Mouse (Mus musculus): Measurements from ENCODE around the gene Gm37240. TPM values are rescaled to one million over a fixed set of nuclear protein-coding genes. Genes with fewer than 3 reads are reported as not detected.

The Gm37240 gene
- polyA plus RNA-seq, 1 experiment from 2014 or later = 3.2 TPM

- WGBS = 84% methylated on average over 6 of the region's 6 CpGs
- no peaks in the 10 kb centered on the region for H3K4me1 ChIP-seq (ENCODE audit: control insufficient read depth, insufficient read depth, low read length)
- no peak overlapping the region for H3K4me3 ChIP-seq (ENCODE audit: low read depth, low read length)
- no peak overlapping the region for H3K27ac ChIP-seq (replicated peaks; ENCODE audit: low read depth, low read length)
- no peaks in the 10 kb centered on the region for H3K27me3 ChIP-seq (ENCODE audit: control insufficient read depth, insufficient read depth, low read length)
- ATAC-seq (replicated peaks; ENCODE audit: insufficient number of reproducible peaks, low FRiP score, low TSS enrichment, low read depth) = no peak
- no peak overlapping the region for H3K9ac ChIP-seq (replicated peaks; ENCODE audit: low read length)
- no peak overlapping the region for H3K4me2 ChIP-seq (ENCODE audit: low read depth, low read length)
- H3K36me3 ChIP-seq (replicated peaks; ENCODE audit: control insufficient read depth, insufficient read depth, low read depth, low read length) = no peaks in the 10 kb centered on the region
- H3K9me3 ChIP-seq (replicated peaks; ENCODE audit: control insufficient read depth, low read length) = no peaks in the 10 kb centered on the region
- no peak for DNase-seq (ENCODE audit: low spot score)
These were observed 1350.3 kb downstream of the Gm37240 start for GRCm38 (mm10) chr3:84536987-84537386.

DNA sequence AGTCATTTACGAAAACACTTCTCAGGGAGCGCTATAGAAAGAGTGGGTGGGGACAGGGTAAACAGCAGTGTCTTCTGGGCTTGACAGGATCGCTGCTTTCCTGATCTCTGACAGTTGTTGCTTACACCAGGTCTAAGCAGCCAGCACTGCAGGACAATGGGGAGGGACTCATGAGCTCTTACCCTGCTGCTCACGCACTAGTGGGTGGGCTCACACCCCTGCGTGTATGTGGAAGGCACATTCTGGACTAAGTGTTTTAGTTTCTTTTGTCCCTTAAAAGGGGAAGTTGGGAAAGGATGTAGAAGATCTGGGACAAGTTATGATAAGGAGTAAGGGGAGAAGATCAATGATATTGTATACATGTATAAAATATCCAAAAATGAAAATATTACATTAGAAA, 1354.1 kb downstream of the Gm37240 start:
- no peak overlapping the region for H3K4me3 ChIP-seq (ENCODE audit: low read depth, low read length)
- no peaks in the 10 kb centered on the region for H3K36me3 ChIP-seq (replicated peaks; ENCODE audit: control insufficient read depth, insufficient read depth, low read depth, low read length)
- H3K4me1 ChIP-seq (ENCODE audit: control insufficient read depth, insufficient read depth, low read length) = no peaks in the 10 kb centered on the region
- no peaks in the 10 kb centered on the region for H3K9me3 ChIP-seq (replicated peaks; ENCODE audit: control insufficient read depth, low read length)
- H3K4me2 ChIP-seq (ENCODE audit: low read depth, low read length) = no peak overlapping the region
- WGBS = 82% methylated on average over 5 of the region's 5 CpGs
- H3K27me3 ChIP-seq (ENCODE audit: control insufficient read depth, insufficient read depth, low read length) = no peaks in the 10 kb centered on the region
- DNase-seq (ENCODE audit: low spot score) (no peak), ATAC-seq (replicated peaks; ENCODE audit: insufficient number of reproducible peaks, low FRiP score, low TSS enrichment, low read depth) (no peak)
- H3K27ac ChIP-seq (replicated peaks; ENCODE audit: low read depth, low read length) = no peak overlapping the region
- no peak overlapping the region for H3K9ac ChIP-seq (replicated peaks; ENCODE audit: low read length)

GRCm38 (mm10) chr3:84529021-84529420, 1358.3 kb downstream of the Gm37240 start:
- H3K9ac ChIP-seq (replicated peaks; ENCODE audit: low read length) = no peak overlapping the region
- no peak for ATAC-seq (replicated peaks; ENCODE audit: insufficient number of reproducible peaks, low FRiP score, low TSS enrichment, low read depth)
- WGBS = 79% methylated on average over 2 of the region's 2 CpGs

DNA sequence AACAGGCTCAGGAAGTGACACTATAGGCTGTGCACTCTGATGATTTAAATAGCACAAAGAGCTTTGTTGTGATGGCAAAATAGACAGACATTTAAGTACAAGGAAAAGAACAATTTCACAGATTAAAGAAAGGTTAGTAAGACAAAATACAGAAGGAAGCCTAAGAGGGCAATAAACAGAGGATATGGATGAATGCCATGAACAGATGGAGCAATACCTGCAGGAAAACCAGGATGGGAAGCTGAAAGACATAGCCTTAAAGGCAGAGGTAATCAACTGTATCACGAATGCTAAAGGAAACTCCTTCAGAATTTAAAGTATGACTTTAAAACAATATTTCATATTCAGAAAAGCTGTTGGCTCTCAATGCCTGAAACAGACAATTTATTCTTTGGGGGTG, 1362.4 kb downstream of the Gm37240 start:
- no peak for ATAC-seq (replicated peaks; ENCODE audit: insufficient number of reproducible peaks, low FRiP score, low TSS enrichment, low read depth)
- no peaks in the 10 kb centered on the region for H3K9me3 ChIP-seq (replicated peaks; ENCODE audit: control insufficient read depth, low read length)
- no peak overlapping the region for H3K4me3 ChIP-seq (ENCODE audit: low read depth, low read length)
- H3K36me3 ChIP-seq (replicated peaks; ENCODE audit: control insufficient read depth, insufficient read depth, low read depth, low read length) = no peaks in the 10 kb centered on the region
- WGBS = 79% methylated on average over 1 of the region's 1 CpGs
- no peak overlapping the region for H3K27ac ChIP-seq (replicated peaks; ENCODE audit: low read depth, low read length)
- no peak overlapping the region for H3K9ac ChIP-seq (replicated peaks; ENCODE audit: low read length)
- no peaks in the 10 kb centered on the region for H3K4me1 ChIP-seq (ENCODE audit: control insufficient read depth, insufficient read depth, low read length)
- H3K4me2 ChIP-seq (ENCODE audit: low read depth, low read length) = no peak overlapping the region
- no peaks in the 10 kb centered on the region for H3K27me3 ChIP-seq (ENCODE audit: control insufficient read depth, insufficient read depth, low read length)
- DNase-seq (ENCODE audit: low spot score) = no peak

More at GRCm38 (mm10) chr3:84529021-84529420, 1358.3 kb downstream of the Gm37240 start:
- Histone ChIP-seq H3K4me1 (ENCODE audit: control insufficient read depth, insufficient read depth, low read length) (no peaks in the 10 kb centered on the region), H3K36me3 (replicated peaks; ENCODE audit: control insufficient read depth, insufficient read depth, low read depth, low read length) (no peaks in the 10 kb centered on the region), H3K4me2 (ENCODE audit: low read depth, low read length) (no peak overlapping the region), H3K9me3 (replicated peaks; ENCODE audit: control insufficient read depth, low read length) (no peaks in the 10 kb centered on the region), H3K4me3 (ENCODE audit: low read depth, low read length) (no peak overlapping the region), H3K27me3 (ENCODE audit: control insufficient read depth, insufficient read depth, low read length) (no peaks in the 10 kb centered on the region), H3K27ac (replicated peaks; ENCODE audit: low read depth, low read length) (no peak overlapping the region)
- no peak for DNase-seq (ENCODE audit: low spot score)

GRCm38 (mm10) chr3:84516163-84516562, 1371.2 kb downstream of the Gm37240 start:
- no peak overlapping the region for H3K4me2 ChIP-seq (ENCODE audit: low read depth, low read length)
- no peak for ATAC-seq (replicated peaks; ENCODE audit: insufficient number of reproducible peaks, low FRiP score, low TSS enrichment, low read depth)
- no peak overlapping the region for H3K27ac ChIP-seq (replicated peaks; ENCODE audit: low read depth, low read length)
- no peak for DNase-seq (ENCODE audit: low spot score)
- H3K9me3 ChIP-seq (replicated peaks; ENCODE audit: control insufficient read depth, low read length) = no peaks in the 10 kb centered on the region
- no peak overlapping the region for H3K4me3 ChIP-seq (ENCODE audit: low read depth, low read length)
- no peaks in the 10 kb centered on the region for H3K4me1 ChIP-seq (ENCODE audit: control insufficient read depth, insufficient read depth, low read length)
- H3K9ac ChIP-seq (replicated peaks; ENCODE audit: low read length) = no peak overlapping the region
- H3K27me3 ChIP-seq (ENCODE audit: control insufficient read depth, insufficient read depth, low read length) = no peaks in the 10 kb centered on the region
- no peaks in the 10 kb centered on the region for H3K36me3 ChIP-seq (replicated peaks; ENCODE audit: control insufficient read depth, insufficient read depth, low read depth, low read length)
- WGBS = 92% methylated on average over 3 of the region's 3 CpGs

GRCm38 (mm10) chr3:84512774-84513515, 1374.4 kb downstream of the Gm37240 start:
- no peaks in the 10 kb centered on the region for H3K27me3 ChIP-seq (ENCODE audit: control insufficient read depth, insufficient read depth, low read length)
- no peak overlapping the region for H3K4me2 ChIP-seq (ENCODE audit: low read depth, low read length)
- no peaks in the 10 kb centered on the region for H3K36me3 ChIP-seq (replicated peaks; ENCODE audit: control insufficient read depth, insufficient read depth, low read depth, low read length)
- H3K27ac ChIP-seq (replicated peaks; ENCODE audit: low read depth, low read length) = no peak overlapping the region
- DNase-seq (ENCODE audit: low spot score) = no peak
- H3K9me3 ChIP-seq (replicated peaks; ENCODE audit: control insufficient read depth, low read length) = no peaks in the 10 kb centered on the region
- no peak overlapping the region for H3K4me3 ChIP-seq (ENCODE audit: low read depth, low read length)
- H3K4me1 ChIP-seq (ENCODE audit: control insufficient read depth, insufficient read depth, low read length) = no peaks in the 10 kb centered on the region
- no peak overlapping the region for H3K9ac ChIP-seq (replicated peaks; ENCODE audit: low read length)
- WGBS = 65% methylated on average over 6 of the region's 6 CpGs
- no peak for ATAC-seq (replicated peaks; ENCODE audit: insufficient number of reproducible peaks, low FRiP score, low TSS enrichment, low read depth)

DNA sequence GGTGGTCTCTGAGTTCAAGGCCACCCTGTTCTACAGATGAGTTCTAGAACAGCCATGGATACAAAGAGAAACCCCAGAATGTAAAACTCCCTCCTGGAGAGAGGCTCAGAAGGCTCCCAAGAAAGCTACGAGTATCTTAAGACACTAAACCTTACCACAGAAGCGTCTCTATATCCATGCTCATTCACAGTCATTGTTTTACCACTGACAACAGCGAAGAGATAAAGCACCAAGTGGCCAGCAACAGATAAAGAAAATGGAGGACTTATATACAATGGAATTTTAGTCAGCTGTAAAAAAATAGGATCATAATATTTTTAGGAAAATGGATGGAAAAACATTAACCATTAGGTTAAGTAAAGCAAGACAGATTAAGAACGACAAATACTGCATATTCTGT, 1382.1 kb downstream of the Gm37240 start:
- H3K4me1 ChIP-seq (ENCODE audit: control insufficient read depth, insufficient read depth, low read length) = no peaks in the 10 kb centered on the region

DNA sequence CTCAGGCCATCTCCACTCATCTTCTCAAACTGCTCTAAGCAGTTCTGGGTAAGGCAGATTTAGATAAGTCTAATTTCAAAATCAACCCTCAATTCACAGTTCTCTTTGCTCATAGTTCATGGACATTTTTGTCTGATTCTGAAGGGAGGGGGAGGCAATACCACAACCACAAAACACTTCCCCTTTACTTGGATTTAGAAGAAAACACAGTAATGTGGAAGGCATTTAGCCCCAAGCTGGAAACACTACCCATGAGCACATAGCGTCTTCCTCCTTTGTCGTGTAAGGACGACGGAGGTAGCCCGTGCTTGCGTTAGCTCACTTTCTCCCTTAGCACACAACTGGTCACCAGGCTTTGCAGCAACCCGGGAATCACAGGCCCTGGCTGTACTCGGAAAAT, 1383.0 kb downstream of the Gm37240 start:
- 92% methylated on average over 8 of the region's 8 CpGs for WGBS
- DNase-seq (ENCODE audit: low spot score) (no peak), ATAC-seq (replicated peaks; ENCODE audit: insufficient number of reproducible peaks, low FRiP score, low TSS enrichment, low read depth) (no peak)
- H3K9me3 ChIP-seq (replicated peaks; ENCODE audit: control insufficient read depth, low read length) = no peaks in the 10 kb centered on the region
- no peak overlapping the region for H3K4me2 ChIP-seq (ENCODE audit: low read depth, low read length)
- H3K27ac ChIP-seq (replicated peaks; ENCODE audit: low read depth, low read length) = no peak overlapping the region
- H3K4me1 ChIP-seq (ENCODE audit: control insufficient read depth, insufficient read depth, low read length) = no peaks in the 10 kb centered on the region
- H3K36me3 ChIP-seq (replicated peaks; ENCODE audit: control insufficient read depth, insufficient read depth, low read depth, low read length) = no peaks in the 10 kb centered on the region
- H3K9ac ChIP-seq (replicated peaks; ENCODE audit: low read length) = no peak overlapping the region
- no peak overlapping the region for H3K4me3 ChIP-seq (ENCODE audit: low read depth, low read length)
- no peaks in the 10 kb centered on the region for H3K27me3 ChIP-seq (ENCODE audit: control insufficient read depth, insufficient read depth, low read length)

More for the DNA sequence above, 1382.1 kb downstream of the Gm37240 start:
- 86% methylated on average over 4 of the region's 4 CpGs for WGBS
- H3K4me2 ChIP-seq (ENCODE audit: low read depth, low read length) = no peak overlapping the region
- H3K27ac ChIP-seq (replicated peaks; ENCODE audit: low read depth, low read length) = no peak overlapping the region
- no peaks in the 10 kb centered on the region for H3K9me3 ChIP-seq (replicated peaks; ENCODE audit: control insufficient read depth, low read length)
- H3K9ac ChIP-seq (replicated peaks; ENCODE audit: low read length) = no peak overlapping the region
- H3K36me3 ChIP-seq (replicated peaks; ENCODE audit: control insufficient read depth, insufficient read depth, low read depth, low read length) = no peaks in the 10 kb centered on the region
- H3K27me3 ChIP-seq (ENCODE audit: control insufficient read depth, insufficient read depth, low read length) = no peaks in the 10 kb centered on the region
- ATAC-seq (replicated peaks; ENCODE audit: insufficient number of reproducible peaks, low FRiP score, low TSS enrichment, low read depth) (no peak), DNase-seq (ENCODE audit: low spot score) (no peak)
- no peak overlapping the region for H3K4me3 ChIP-seq (ENCODE audit: low read depth, low read length)
